Mouse (Mus musculus) heart, adult 2 months (tissue): ENCODE data around the gene Paxbp1.

Source experiments
- CTCF ChIP-seq: fragments of 200-600 bp; IDR thresholded peaks from 2 replicates; pipeline ENCODE4 v1.8.1; 2022; ENCODE audit warnings: antibody characterized with exemption, mild to moderate bottlenecking, moderate library complexity
- EP300 ChIP-seq: fragments of 200-500 bp; IDR thresholded peaks from 2 replicates; pipeline ENCODE4 v1.6.1; 2011; ENCODE audit warnings: low read depth, low read length, control low read depth; ENCODE audit not compliant: insufficient read depth
- POLR2A ChIP-seq: fragments of 200-500 bp; IDR thresholded peaks from 2 replicates; pipeline ENCODE4 v1.6.1; 2011; ENCODE audit warnings: mild to moderate bottlenecking, low read depth, low read length, control low read depth; ENCODE audit not compliant: insufficient read depth

DNA sequence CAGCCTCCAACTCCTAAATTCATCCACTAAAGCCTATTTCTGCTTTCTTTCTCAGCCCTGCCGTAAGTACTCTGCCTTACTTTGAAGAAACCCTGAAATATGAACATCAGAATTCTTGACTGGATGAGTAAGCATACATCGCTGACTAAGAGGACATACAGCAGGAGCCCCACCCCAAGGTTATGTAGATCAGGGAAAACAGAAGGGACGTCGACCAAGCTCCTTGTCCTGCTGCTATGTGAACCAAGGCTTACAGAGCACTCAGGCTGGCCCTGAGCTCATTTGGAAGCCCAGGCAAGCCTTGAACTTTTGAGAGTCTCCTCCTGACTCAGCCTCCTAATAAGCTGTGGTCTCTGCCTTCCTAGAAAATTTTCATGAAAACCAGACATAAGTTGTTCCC lies 28.6 kb downstream of the Paxbp1 start:
- TF ChIP-seq CTCF = no peak
- no peak for TF ChIP-seq POLR2A
- no peak for TF ChIP-seq EP300
